Mouse (Mus musculus) left cerebral cortex, adult 18-20 months (tissue): ENCODE data around the gene Olfr346. TPM values are rescaled to one million over a fixed set of nuclear protein-coding genes. Genes with fewer than 3 reads are reported as not detected.

Experiments used
- DNase-seq, 2 experiments: peaks; one replicate each; pipeline ENCODE4 v3.0.0; 2021 to 2022; ENCODE audit warnings: low spot score in 2 of 2, mixed read lengths in 1 of 2
- long read RNA-seq, 2 experiments: library from polyadenylated mRNA; stranded (forward); transcript quantifications; one replicate each; pipeline ENCODE4 v2.0.0; 2021
- total RNA-seq, 2 experiments: library from RNA; stranded (reverse); gene quantifications; 2 replicates each; pipeline ENCODE4 v1.2.3; 2021

Olfr346 gene
- total RNA-seq = not detected
- long read RNA-seq, experiment 1 = 0 reads
- long read RNA-seq, experiment 2 = 0 reads

DNA sequence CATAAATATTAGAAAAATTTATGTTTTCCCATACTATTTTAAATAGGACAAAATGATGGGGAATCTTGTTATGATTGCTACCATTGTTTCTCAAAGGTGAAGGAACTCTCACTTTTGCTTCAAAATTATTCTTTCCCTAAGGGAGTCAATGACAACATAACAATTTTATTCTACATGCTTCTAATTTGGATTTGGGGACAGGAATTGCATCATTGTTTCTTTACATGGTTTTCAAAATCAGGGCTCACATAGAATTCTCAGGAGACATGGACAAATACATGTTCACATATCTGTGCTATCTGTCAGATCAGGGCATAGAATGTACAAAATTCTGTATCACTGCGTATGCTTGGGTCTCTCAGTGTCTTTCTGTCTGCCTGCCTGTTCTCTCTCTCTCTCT, at the start of gene Olfr346:
Olfr346 (plus strand) TSS at position 301 of the 400 bp plus-strand sequence.
- no peak for DNase-seq

- no peak for DNase-seq
Observed at GRCm38 (mm10) chr2:36639741-36640140, 45.8 kb upstream of the Olfr346 start, which contains the start of gene Olfr345. Olfr345 (plus strand) TSS chr2:36640041.

GRCm38 (mm10) chr2:36731602-36732001, 46.0 kb downstream of the Olfr346 start, which contains the start of gene Olfr347:
Olfr347 (plus strand) TSS chr2:36731902.
- no peak for DNase-seq

DNA sequence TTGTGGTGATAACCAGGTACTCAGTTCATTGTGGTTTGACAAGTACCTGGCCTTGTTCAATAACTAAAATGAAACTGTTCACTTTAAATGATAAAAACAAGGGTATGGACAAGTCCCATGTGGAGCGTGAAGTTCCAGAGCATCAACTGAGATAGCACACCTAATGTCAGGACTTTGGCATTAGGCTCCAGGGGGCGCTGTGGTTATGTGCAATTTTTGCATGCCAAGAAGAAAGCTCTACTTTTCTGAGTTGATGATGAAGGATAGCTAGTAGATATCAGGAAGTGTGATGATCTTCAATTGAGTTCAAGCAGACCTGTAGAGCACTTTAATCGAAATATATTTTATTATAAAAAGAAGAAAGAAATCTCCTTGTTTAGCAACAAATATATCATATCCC, 50.6 kb downstream of the Olfr346 start:
- no peak for DNase-seq

Other genes starting within 250 kb of the Olfr346 start
- gene Olfr340, start 233.2 kb upstream of the Olfr346 start, total RNA-seq = not detected
- gene Olfr341, start 203.3 kb upstream of the Olfr346 start, total RNA-seq = not detected
- not detected for gene Olfr342, start 160.8 kb upstream of the Olfr346 start, total RNA-seq
- gene Olfr344, start 119.1 kb upstream of the Olfr346 start, total RNA-seq = not detected
- gene Olfr345, start 45.7 kb upstream of the Olfr346 start, total RNA-seq = not detected
- gene Olfr347, start 46.1 kb downstream of the Olfr346 start, total RNA-seq = not detected
- not detected for gene Olfr348, start 98.5 kb downstream of the Olfr346 start, total RNA-seq
- gene Olfr50, start 104.8 kb downstream of the Olfr346 start, total RNA-seq = not detected
- not detected for gene Olfr3, start 131.2 kb downstream of the Olfr346 start, total RNA-seq
- gene Olfr350, start 160.5 kb downstream of the Olfr346 start, total RNA-seq = not detected
- not detected for gene Olfr351, start 176.9 kb downstream of the Olfr346 start, total RNA-seq
- gene Olfr352, start 182.7 kb downstream of the Olfr346 start, total RNA-seq = not detected
- gene Olfr353, start 207.1 kb downstream of the Olfr346 start, total RNA-seq = not detected
- not detected for gene Olfr354, start 219.9 kb downstream of the Olfr346 start, total RNA-seq
- not detected for gene Olfr355, start 243.1 kb downstream of the Olfr346 start, total RNA-seq